Mouse (Mus musculus) ZHBTc4 (cell line): ENCODE results near the gene Rnf216.

Source experiments
- DNase-seq: peaks from one replicate; pipeline ENCODE4 v3.0.0-alpha.2; 2011; ENCODE audit warnings: low read depth, low spot score

The Rnf216 gene

GRCm38 (mm10) chr5:142960775-142961271 lies 152.0 kb downstream of the Rnf216 start:
- DNase-seq, result peak; percentile 66

- peak; percentile 93 for DNase-seq
These were observed 152.9 kb downstream of the Rnf216 start, which contains the start of gene Fscn1 for GRCm38 (mm10) chr5:142959576-142960556. Fscn1 (plus strand) TSS chr5:142960343.

GRCm38 (mm10) chr5:142959156-142959555 lies 153.6 kb downstream of the Rnf216 start:
- no peak for DNase-seq

- peak; percentile 56 for DNase-seq
These were observed 154.3 kb downstream of the Rnf216 start for GRCm38 (mm10) chr5:142958464-142958863.

GRCm38 (mm10) chr5:142956956-142957703 lies 155.7 kb downstream of the Rnf216 start:
- peak; percentile 92 for DNase-seq

- DNase-seq, result no peak
These were observed 159.2 kb downstream of the Rnf216 start for GRCm38 (mm10) chr5:142953641-142954040.

- no peak for DNase-seq
These were observed 162.4 kb downstream of the Rnf216 start for GRCm38 (mm10) chr5:142950405-142950804.

GRCm38 (mm10) chr5:142949580-142949979 lies 163.2 kb downstream of the Rnf216 start:
- no peak for DNase-seq

GRCm38 (mm10) chr5:142947460-142947859 lies 165.3 kb downstream of the Rnf216 start:
- no peak for DNase-seq

- DNase-seq, result peak; percentile 46
These were observed 167.7 kb downstream of the Rnf216 start for GRCm38 (mm10) chr5:142944979-142945682.
